Mouse (Mus musculus) adrenal gland, postnatal 25 days (tissue): ENCODE results near the gene Prlh. TPM values are rescaled to one million over a fixed set of nuclear protein-coding genes. Genes with fewer than 3 reads are reported as not detected.
A peak's percentile ranks its signal among the peaks of the same experiment; 100 is the strongest.

Source experiments
- DNase-seq: peaks from one replicate; pipeline ENCODE4 v3.0.0; 2021; ENCODE audit warnings: mixed read lengths
- total RNA-seq: library from RNA; stranded (reverse); gene quantifications from 2 replicates; pipeline ENCODE4 v1.2.3, GENCODE M21; 2021

The Prlh gene
- total RNA-seq, 1 experiment from 2014 or later: not detected

DNA sequence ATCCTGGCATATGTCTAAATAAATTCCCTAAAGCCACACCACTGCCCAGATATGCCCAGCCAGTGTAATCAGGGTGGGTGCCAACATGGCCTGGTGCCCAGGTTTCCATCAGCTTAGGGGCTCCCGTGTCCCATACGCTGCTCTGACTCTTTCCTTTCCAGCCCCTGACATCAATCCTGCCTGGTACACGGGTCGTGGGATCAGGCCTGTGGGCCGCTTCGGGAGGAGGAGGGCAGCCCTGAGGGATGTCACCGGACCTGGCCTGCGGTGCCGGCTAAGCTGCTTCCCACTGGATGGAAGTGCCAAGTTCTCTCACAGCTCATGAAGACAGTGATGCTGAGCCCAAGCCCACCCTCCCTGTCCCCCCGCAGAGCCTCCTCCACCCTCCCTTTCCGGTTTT lies 780 bp downstream of the Prlh start:
- DNase-seq: no peak

DNA sequence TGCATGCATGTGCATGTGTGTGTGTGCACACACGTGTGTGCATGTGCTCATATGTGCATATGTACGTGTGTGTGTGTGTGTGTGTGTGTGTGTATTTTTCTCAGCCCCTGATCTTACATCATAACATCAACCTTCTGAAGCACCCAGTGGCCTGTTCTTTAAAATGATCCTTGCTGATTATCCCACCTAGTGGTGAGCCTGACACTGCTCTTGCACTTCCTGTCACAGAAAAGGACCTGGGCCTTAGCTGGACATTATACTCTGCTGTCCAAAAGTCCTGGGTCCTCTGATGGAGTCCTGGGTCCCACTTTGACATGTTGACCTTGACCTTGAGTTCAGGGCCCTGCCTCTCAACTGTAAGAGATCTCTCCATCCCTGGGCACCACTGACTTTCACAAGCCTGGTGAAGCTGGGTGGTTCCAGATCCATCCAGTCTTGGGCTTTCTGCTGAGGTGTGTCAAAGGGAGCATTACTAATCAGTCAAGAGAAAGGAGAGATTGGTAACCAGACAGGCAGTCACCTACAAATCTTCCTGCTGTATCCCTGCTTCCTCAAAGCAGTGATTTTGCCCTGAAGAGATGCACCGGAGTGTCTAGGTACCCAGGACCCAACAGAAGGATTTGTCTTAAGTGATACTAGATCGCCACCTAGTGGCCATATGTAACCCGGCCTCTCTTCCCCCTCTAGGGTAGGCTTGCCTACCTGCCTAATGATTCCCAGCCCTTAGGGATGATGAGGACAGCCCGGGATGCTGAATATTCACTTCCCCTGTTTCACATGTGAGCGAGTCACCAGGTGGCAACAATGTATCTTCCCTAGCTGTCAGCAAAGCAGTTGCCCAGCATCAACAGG lies 3.6 kb downstream of the Prlh start:
- peak; percentile 50 for DNase-seq

DNA sequence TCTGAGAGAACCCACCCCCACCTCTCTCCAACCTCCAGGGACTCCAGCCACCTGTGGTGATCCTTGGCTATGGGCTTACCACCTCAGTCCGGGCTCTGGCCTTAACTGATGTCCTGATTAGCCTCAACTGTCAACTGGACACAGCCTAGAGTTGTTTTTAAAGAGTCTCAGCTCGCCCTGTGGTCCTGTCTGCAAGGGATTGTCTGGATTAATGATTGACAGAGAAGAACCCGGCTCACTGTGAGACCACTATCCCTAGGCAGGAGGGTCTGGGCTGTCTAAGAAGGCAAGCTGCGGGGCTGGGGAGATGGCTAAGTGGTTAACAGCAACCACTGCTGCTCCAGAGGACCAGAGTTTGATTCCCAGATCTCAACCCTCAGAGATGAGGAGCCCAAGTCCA lies 9.6 kb downstream of the Prlh start:
- no peak for DNase-seq

DNA sequence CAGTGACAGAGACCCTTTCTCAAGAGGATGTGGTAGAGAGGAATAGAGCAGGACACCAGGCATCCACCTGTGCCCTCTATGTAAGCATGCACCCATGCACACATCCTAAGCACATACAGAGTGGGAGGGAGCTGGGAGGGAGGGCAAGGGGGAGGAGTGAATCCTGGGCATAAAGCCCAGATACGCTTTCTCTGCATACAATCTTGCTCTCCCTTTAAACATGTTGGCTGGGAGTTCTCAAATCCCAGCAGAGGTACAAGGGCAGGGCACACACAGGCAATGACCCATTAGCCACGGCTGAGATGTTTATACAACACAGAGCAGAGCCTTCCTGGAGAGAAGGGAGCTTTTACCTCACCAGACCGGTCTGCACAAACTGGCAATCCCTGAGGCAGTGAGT lies 10.1 kb downstream of the Prlh start:
- DNase-seq: no peak

DNA sequence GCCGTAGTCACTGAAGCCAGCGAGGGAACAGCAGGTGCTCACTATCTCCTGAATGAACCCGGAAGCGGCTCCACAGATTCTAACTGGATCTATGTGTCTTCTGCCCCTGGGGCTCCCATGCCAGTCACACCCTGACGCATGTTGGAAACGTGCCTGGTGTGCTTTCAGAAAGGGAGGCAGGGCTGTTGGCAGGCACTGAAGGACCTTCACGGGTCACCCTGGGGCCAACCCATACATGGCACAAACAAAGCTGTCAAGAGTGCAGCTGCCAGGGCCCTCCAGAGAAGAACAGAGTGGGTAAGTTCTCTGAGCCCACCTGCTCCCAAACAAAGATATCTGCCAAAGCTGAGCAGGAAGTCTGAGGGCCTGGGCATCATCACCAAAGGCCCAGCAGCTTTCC lies 14.7 kb downstream of the Prlh start:
- DNase-seq: peak; percentile 74

DNA sequence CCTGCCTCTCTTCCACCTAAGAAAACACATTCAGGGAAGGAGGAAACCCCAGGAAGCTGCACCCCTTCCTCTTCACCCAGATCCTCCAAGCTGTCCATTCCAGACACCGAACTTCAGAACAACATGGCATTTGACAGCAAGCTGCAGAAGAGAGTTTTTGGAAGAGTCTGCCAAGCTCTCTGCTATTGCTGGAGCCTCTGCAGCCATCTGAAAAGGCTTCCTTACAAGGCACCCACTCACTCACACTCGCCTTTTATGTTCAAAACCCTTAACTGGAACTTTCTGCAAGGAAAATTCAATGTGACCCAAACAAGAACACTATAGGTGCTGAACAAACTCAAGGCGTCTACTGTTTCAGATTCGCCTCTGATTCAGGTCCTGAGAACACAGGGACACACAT lies 15.7 kb downstream of the Prlh start:
- no peak for DNase-seq

DNA sequence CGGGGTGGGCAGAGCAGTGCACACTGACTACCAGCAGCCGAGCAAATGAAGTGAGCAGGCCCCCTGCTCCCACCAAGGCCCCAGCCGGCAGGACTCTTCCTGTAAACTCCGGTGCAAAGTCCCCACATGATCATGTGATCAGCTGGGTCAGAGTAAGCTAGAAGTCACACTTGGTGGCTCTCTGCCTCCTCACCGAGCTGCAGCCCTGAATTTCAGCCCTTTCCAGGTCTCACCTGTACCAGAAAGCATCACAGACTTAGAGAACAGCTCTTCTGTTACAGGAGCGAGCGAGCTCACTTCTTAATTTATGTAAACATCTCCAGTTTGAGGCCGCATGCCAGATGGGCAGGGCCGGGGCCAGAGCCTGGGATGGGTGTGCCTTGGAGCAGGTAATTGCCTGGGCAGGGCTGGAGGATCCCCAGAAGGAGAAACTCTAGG lies 16.5 kb downstream of the Prlh start, which contains the start of gene Rab17:
Rab17 (minus strand) TSS at position 315 of the 438 bp plus-strand sequence.
- no peak for DNase-seq

DNA sequence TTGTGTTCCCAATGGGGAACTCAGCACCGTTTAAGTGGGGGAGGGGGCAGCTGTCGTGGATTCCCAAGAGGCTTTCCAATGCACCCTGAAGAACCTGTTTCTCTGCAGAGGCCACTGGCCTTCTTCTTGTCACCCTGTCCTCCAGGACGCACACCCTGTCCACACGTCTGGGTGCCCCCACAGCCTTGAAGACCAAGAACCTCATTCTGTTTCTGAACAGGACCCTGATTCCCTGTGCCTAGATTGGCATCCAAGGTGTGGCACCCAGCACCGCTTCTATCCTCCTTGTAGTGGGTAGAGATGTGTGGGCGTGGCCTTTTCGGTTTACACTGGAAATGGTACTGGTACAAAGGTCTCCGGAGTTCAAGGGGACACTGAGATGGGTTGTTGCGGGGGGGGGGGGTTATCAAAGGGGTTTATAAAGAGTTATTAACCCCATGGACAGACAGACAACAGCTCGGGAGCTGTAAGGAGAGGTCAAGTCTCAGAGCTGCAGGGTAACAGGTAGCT lies 17.0 kb downstream of the Prlh start:
- no peak for DNase-seq

DNA sequence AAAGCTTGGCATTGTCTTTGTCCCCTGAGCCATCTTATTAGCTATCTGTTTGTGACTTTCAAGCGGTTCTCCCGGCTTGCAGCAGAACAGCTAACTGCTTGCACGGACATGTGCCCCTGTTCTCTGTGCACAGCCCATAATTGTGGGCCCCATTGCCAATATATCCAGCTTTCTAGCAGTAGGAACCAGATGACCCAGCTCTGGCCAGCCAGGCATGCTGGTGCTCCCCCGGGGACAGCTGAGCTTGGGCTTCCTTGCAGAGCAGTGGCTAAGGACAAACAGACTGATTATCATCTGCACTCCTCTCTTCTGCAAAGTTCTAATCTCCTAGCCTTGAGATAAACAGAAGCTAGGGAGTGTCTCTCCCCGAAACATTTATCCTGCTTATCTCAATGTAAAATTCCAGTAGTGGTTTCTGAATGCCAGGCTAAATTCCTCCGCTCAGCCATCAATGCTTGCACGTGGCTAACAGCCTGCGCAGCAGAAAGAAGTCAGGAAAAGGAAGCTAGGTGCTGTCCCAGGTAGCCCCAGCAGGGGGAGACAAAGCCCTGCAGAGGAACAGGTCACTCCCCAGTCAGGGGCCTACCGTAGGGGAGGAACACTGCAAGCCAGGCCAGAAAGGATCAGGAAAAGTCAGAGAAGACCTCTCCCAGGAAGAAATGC lies 20.1 kb downstream of the Prlh start:
- peak; percentile 95 for DNase-seq

DNA sequence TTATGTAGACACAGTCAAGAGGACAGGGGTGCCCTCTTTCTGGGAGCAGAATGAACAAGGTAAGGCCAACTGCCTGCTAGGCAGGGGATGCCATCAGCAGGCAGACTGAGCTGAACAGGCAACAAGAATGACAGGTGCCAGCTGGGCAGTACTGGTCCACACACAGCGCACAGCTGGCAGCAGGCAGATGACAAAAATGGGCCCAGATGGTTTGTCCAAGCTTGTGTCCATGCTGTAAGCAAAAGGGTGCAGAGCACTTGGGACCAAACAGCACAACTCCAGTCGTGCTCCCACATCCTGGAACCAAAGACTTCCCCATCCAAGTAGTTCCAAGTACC lies 20.6 kb downstream of the Prlh start:
- no peak for DNase-seq

DNA sequence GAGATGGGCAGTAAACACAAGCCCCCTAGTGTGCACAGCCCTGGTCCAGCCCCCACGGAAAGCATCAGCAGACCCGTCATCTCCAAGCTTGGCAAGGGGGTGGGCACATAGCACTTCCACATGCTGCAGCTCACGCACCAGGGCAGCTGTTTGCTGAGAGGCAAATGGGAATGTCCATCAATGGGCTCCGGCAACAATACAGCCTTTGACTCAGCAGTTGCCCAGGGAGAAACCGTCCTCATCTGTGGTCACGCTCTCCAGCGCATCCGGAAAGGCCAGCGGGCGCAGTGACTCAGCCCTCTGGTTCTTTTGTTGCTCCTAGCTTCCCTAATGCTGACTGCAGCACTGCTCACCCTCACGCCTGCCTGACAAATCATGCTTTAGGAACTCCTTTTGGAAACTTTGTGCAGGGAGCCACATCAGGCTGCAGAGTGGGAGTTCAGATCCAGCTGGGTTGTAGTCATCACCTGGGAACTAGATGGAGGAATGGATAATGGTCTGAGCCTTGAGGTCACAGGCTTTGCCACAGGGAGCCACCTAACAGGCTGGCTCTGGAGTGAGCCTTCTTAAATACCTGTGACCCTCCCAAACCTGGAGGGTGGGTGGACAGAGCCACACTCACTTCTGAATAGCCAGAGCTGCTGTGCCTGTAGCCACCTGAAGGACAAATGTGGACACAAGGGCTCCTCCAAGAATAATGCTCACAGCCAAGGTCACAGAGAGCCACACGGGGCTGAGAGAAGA lies 22.2 kb downstream of the Prlh start:
- DNase-seq: peak; percentile 77

DNA sequence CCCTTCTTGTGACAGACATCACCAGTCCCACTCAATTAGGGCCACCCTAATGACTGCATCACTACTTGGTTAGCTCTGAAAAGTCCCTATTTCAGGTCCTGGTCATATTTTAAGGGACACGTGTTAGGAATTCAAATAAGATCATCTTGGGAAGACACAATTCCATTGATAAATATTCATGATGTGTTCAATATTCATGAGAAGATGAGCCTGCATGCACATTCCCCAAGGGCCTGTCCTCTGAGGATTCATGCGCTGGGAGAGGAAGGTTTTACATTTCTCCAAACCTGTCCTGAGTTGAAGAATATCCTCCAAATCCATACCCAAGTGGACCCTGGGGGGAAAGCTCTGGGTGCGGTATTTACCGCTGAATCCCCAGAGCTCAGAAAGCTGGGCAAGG lies 23.1 kb downstream of the Prlh start:
- no peak for DNase-seq

DNA sequence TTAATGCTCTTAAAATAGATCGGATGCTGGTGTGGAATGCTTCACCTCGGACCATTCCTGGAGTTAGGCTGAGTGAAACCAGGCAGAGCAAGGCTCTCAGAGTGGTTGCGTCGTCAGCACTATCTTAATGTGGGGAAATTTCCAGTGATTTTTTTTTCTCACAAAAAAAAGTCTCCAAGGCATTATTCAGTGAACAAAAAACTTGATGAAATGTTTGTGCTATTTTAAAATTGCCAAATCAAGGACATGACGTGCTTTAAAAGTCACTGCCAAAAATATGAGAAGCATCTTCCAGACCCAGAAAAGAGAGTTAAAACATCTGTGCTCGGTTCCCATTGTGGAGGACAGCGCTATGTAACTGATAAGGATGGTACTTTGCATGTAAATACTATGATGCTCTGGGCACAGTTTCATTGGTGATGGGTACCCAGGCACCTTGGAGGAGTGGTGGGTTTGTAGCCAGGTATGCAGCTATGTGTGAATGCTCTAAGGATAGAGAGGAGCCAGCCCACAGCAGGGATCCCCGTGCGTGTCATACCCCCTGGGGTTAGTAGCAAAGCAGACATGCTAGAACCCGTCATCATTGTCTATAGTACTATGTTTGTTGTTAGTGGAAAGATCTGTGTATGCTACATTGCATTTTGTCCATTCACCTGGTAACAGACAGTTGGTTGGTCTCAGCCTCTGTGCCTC lies 27.9 kb downstream of the Prlh start:
- DNase-seq: no peak

DNA sequence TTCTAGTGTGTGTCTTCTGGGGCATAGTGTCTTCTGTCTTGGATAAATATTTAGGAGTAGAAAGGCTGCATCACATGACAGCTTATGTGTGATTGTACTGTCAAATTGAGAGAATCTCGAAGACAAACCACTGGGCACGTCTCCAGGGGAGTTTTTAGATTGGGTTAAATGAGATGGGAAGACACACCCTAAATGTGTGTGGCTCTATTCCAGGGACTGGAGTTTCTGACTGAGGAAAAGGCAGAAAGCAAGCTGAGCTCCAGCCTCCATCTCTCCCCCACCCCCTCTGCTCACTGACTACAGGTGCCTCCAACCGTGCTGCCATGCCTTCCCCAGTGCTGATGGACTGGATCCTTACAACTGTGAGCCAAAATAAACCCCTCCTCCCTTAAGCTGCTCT lies 28.4 kb downstream of the Prlh start:
- DNase-seq: no peak

DNA sequence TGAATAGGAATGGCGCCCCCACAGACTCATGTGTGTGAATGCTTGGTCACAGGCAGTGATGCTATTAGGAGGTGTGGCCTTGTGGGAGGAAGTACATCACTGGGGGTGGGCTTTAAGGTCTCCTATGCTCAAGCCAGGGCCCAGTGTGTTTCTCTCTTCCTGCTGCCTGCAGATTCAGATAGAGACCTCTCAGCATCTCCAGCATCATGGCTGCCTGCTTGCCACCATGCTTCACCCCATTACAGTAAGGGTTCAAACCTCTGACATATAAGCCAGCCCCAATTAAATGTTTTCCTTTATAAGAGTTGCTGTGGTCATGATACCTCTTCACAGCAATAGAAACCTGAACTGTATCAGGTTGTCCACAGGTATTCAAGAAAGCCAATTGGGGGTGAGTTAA lies 43.0 kb downstream of the Prlh start:
- no peak for DNase-seq

DNA sequence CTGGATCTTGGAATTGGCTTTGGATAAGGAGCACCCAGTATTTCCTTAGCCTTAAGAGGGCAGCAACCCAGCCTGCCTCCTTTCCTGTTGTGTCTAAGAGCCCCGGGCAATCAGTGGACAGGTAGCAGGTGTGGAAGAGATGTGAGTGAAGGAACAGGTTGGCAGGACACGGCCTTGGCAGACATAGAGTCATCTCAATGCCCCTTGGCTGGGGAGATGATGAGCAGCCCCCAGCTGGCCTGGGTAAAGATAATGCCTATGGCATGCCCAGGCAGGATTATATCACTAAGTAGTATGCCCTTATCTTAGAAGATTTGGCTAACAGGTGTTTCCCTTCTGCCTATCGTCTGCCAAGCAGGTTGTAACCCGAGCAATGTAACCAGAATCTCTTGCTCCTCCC lies 44.2 kb downstream of the Prlh start:
- DNase-seq: no peak

DNA sequence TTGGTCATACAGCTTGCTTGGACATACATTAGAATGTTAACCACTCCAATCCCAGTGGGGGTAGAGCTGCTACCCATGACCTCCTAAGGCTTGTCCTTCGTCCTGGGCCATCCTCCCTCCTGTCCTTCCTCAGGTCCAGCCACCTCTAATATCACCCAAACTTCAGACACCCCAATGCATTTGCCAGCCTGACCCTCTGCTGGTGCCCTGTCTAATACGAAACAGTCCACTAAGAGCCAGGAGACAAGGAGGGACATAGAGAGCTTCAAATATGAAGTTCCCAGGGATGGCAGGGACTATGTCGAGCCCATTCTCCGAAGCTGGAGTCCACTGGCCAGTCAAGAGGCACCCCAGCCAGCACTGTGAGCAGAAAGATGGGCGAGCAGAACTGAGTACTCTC lies 44.7 kb downstream of the Prlh start:
- DNase-seq: no peak

DNA sequence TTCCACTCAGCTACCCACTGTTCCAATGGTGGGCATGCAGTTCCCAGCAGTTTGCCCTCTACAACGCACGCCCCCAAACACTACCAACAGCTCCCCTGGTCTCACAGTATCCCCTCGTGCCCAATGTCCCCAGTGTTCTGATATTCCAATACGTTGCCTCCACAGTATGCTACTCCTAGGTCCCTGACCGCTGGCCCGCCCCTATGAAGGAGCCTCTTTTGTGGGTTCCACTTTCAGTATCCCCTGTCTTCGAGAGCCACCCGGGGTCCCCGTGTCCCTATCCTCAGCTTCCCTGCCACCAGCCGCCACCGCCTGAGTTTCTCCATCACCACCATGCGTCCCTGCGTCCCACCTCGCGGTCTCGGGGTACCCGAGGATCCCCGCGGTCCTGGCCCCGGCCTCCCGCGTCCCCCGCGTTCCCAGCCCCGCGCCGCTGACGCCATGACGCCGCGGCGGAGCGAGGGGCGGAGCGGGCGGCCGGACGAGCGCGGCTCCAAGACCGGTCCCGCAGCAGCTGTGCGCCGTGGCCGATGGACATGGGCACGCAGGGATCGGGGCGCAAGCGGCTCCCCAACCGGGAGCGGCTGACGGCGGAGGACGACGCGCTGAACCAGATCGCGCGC lies 45.5 kb downstream of the Prlh start, which contains the start of gene Lrrfip1:
Lrrfip1 (plus strand) TSS at position 470 of the 623 bp plus-strand sequence.
- peak; percentile 72 for DNase-seq

DNA sequence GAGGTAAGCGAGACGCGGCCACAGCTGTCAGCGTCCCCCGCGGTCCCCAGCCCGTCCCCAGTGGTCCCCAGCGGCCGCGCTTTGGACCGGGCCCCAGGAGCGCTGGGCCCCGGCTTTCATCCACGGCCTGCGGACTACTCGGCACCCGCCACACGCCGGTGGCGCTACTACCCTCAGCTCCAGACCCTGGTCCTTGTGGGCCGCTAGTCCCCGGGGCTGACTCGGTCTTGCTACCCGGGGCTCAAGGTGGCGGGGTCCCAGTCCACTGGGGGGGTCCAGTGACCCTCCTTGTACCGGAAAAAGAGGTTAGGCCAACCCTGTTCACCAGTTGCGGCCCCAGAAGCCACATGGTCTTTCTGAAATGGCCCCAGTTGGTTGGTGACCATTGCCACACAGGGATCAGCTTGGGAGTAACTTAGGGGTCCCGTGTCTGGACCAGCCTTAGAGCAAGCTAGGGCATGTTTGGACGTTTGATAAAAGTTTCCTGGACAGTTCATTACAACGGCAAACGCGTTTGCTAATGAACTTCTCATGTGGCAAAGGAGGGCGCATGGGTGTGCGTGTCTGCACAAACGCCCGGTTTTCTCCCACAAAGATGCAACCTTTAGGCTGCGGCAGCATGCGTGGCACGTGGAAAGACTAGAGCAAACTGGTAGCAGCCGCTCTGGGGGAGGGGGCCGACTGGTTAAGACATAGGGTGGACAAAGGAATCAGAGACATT lies 46.1 kb downstream of the Prlh start:
- DNase-seq: no peak

DNA sequence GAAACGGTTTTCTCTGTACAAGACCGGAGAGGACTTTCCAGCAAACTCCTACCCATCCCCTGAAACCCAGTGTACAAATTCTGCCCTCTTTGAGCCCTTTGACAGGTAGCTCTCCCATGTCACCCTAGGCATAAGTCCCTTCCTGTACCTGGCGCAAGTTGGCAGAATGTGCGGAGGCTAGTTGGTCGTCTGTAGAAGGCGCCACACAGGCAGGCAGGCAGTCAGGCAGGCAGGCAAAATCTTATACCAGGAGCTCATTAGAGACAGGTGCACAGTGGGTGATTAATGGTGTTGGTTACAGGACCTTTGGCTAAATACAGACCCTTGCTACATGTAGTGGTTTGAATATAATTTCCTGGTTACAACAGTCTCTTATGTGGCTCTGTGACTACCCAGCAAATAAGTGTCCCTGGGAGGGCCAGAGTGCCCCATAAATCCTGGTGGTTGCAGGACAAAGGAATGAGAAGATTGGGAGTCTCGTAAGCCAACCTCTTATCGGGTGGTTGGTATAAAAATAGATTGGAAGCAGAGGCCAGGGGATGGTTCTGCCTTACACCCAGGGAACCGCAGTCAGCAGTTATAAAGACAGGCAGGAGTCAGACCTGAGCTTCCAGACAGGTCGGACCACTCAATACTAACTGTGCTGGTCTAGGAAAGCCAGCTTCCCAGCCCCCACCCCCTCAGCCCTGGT lies 47.1 kb downstream of the Prlh start:
- no peak for DNase-seq
